Mouse (Mus musculus) kidney, postnatal 0 days (tissue): Measurements from ENCODE around the gene Ednra. TPM values are rescaled to one million over a fixed set of nuclear protein-coding genes. Genes with fewer than 3 reads are reported as not detected.

Experiments
- ATAC-seq: fragments of 200-750 bp; cut with Nextera tagmentation; replicated peaks from 2 replicates; pipeline ENCODE4 v1.8.0; 2017; ENCODE audit warnings: low read depth, moderate number of reproducible peaks, moderate TSS enrichment, moderate library complexity; ENCODE audit not compliant: low FRiP score
- DNase-seq: peaks from one replicate; pipeline ENCODE4 v3.0.0-alpha.2; 2016; ENCODE audit warnings: low spot score
- H3K27ac ChIP-seq: fragments of 300-500 bp; sonication (generic); 2 replicates; pipeline ENCODE4 v1.5.1; 2014; ENCODE audit warnings: mild to moderate bottlenecking
- H3K27me3 ChIP-seq: fragments of 300-500 bp; sonication (generic); 2 replicates; pipeline ENCODE4 v1.6.1; 2014; ENCODE audit warnings: low read length, mixed read lengths; ENCODE audit not compliant: insufficient read depth
- H3K36me3 ChIP-seq: fragments of 300-500 bp; sonication (generic); 2 replicates; pipeline ENCODE4 v1.6.1; 2014; ENCODE audit warnings: low read length, mixed read lengths; ENCODE audit not compliant: insufficient read depth
- H3K4me1 ChIP-seq: fragments of 300-500 bp; sonication (generic); replicated peaks from 2 replicates; pipeline ENCODE4 v1.6.1; 2014; ENCODE audit warnings: antibody characterized with exemption, low read length, mixed read lengths; ENCODE audit not compliant: insufficient read depth
- H3K4me2 ChIP-seq: fragments of 300-500 bp; sonication (generic); 2 replicates; pipeline ENCODE4 v1.6.1; 2014; ENCODE audit warnings: mild to moderate bottlenecking, low read length, moderate library complexity, mixed read lengths
- H3K4me3 ChIP-seq: fragments of 300-500 bp; sonication (generic); replicated peaks from 2 replicates; pipeline ENCODE4 v1.5.1; 2014; ENCODE audit warnings: low read depth, low read length
- H3K9ac ChIP-seq: fragments of 300-500 bp; sonication (generic); 2 replicates; pipeline ENCODE4 v1.6.1; 2014; ENCODE audit warnings: low read depth, low read length
- H3K9me3 ChIP-seq: fragments of 300-500 bp; sonication (generic); replicated peaks from 2 replicates; pipeline ENCODE4 v1.6.1; 2016; ENCODE audit warnings: low read length, inconsistent platforms, mixed read lengths
- CTCF ChIP-seq: IDR thresholded peaks from 2 replicates; pipeline ENCODE4 v1.5.1; 2016; ENCODE audit warnings: antibody characterized with exemption, low read depth, mild to moderate bottlenecking, moderate library complexity
- WGBS: fragments of 180-500 bp; shearing (Covaris S2); extraction: QIAGEN DNeasy Blood & Tissue Kit; methylation state at CpG from one replicate; pipeline ENCODE4 v1.1.7; 2014; 5-methylcytosine and 5-hydroxymethylcytosine counted together
- polyA plus RNA-seq: library from polyadenylated mRNA; unstranded; fragments of >200 nt; fragmentation: Nextera tagmentation; extraction: Ambion mirVana; gene quantifications from 2 replicates; pipeline ENCODE4 v1.2.1, GENCODE M21; 2015

Ednra gene
- polyA plus RNA-seq, 1 experiment from 2014 or later, result 24.1 TPM

DNA sequence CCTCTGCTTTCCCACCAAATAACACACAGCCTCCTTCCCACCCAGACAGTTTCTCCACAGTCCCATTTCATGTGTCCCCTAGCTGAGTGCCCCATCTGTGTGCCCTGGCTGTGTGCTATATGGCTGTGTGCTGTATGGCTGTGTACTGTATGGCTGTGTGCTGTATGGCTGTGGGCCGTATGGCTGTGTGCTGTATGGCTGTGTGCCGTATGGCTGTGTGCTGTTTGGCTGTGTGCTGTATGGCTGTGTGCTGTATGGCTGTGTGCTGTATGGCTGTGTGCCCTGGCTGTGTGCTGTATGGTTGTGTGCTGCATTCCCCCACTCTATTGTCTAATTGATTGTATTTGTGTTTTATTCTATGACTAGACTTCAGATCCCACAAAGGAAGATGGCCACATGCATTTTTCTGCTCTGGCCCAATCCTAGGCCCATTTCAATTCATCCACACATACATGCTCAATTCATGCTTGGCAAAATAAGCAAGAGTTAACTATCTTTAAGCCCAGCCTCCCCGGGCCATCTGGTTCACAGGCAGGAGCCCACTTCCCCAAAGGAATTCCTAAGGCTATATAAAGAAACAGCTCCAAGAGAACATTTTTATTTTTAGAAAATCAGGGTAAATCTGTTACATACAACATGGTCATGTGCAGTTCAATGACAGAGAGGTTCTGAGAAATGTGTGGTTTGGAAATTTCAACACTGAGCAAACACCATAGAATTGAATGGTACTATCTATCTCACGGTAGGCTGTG lies 53.5 kb downstream of the Ednra start:
- Histone ChIP-seq H3K27ac (no peak overlapping the region; the same call in 1 of the 2 replicates), H3K9me3 (no peaks in the 10 kb centered on the region), H3K4me2 (no peak overlapping the region), H3K27me3 (no peaks in the 10 kb centered on the region), H3K4me1 (no peaks in the 10 kb centered on the region), H3K9ac (no peak overlapping the region), H3K36me3 (0 out of 2 replicates have a peak, but pooled peaks cover 8% of the 10 kb centered on the region), H3K4me3 (no peak overlapping the region)
- 89% methylated on average over 4 of the region's 4 CpGs for WGBS
- ATAC-seq (no peak), DNase-seq (no peak)
- TF ChIP-seq CTCF, result no peak

DNA sequence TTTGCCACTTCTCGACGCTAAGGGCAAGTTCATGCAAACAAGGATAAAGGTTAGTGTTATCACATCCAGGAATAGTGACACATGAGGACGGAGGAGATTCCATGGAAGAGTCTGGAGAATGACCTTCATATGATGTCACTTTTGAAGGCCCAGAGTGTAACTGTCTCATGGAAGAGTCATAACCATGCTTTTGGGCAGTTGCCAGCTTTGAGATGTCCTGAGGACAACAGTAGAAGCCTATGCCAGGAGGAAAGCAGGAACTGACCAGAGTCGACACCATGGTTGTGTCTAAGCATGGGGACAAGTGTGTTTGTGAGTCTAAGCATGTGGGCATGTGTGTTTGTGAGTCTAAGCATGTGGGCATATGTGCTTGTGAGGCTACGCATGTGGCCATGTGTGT lies 56.3 kb downstream of the Ednra start:
- ATAC-seq (no peak), DNase-seq (no peak)
- Histone ChIP-seq H3K36me3 (0 out of 2 replicates have a peak, but pooled peaks cover 5% of the 10 kb centered on the region), H3K27ac (no peak overlapping the region), H3K27me3 (no peaks in the 10 kb centered on the region), H3K4me3 (no peak overlapping the region), H3K9me3 (no peaks in the 10 kb centered on the region), H3K4me1 (no peaks in the 10 kb centered on the region), H3K4me2 (no peak overlapping the region), H3K9ac (no peak overlapping the region)
- 91% methylated on average over 5 of the region's 5 CpGs for WGBS
- TF ChIP-seq CTCF, result no peak

DNA sequence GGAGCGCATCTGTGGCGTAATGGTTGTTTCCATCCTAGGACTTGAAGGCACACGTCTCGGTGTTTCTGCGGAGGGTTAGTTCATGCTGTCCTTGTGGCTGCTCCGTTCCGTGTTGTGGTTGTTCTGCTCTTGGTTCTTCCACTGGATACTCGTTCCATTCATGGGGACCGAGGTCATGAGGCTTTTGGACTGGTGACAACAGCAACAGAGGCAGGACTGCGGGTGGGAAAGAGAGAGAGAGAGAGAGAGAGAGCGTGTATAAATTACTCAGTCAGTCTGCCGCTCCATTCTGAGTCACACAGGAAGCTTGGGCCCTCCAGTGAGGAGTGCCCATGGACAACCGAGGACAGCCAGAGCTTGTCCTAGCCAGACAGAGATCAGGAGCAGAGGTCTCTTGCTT lies 59.4 kb downstream of the Ednra start:
- H3K4me1 ChIP-seq, result no peaks in the 10 kb centered on the region
- H3K27ac ChIP-seq, result no peak overlapping the region
- no peak for ATAC-seq
- 85% methylated on average over 13 of the region's 13 CpGs for WGBS
- DNase-seq, result no peak
- no peak overlapping the region for H3K9ac ChIP-seq
- H3K4me2 ChIP-seq, result no peak overlapping the region
- H3K36me3 ChIP-seq, result 0 out of 2 replicates have a peak, but pooled peaks cover 5% of the 10 kb centered on the region
- no peaks in the 10 kb centered on the region for H3K27me3 ChIP-seq
- no peak overlapping the region for H3K4me3 ChIP-seq
- TF ChIP-seq CTCF, result no peak
- H3K9me3 ChIP-seq, result no peaks in the 10 kb centered on the region

DNA sequence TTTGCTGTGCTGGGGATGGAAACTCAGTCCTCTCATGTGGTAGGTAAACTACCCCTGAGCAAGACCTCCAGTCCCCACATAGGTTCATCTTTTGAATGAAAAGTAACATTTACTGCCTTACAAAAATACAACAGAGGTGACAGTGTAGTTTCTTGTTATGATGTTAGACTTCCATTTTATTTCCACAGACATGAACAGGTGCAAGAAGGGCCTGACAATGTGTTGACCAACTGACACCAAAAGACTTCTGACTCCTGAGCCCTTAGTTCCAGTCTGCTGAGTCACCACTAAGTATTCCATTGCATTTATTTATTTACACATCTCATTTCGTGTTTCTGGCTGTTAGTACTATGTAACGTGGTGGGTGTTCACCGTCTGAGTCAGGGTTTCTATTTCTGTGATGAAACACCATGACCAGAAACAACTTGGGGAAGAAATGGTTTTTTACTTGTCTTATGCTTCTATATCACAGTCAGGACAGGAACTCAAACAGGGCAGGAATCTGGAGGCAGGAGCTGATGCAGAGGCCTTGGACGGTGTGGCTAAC lies 64.7 kb downstream of the Ednra start:
- Histone ChIP-seq H3K9me3 (no peaks in the 10 kb centered on the region), H3K4me1 (no peaks in the 10 kb centered on the region), H3K36me3 (0 out of 2 replicates have a peak, but pooled peaks cover 2% of the 10 kb centered on the region), H3K27ac (no peak overlapping the region), H3K4me3 (no peak overlapping the region), H3K9ac (no peak overlapping the region), H3K27me3 (no peaks in the 10 kb centered on the region), H3K4me2 (no peak overlapping the region)
- no peak for TF ChIP-seq CTCF
- DNase-seq (no peak), ATAC-seq (no peak)
- WGBS, result 67% methylated on average over 4 of the region's 4 CpGs

DNA sequence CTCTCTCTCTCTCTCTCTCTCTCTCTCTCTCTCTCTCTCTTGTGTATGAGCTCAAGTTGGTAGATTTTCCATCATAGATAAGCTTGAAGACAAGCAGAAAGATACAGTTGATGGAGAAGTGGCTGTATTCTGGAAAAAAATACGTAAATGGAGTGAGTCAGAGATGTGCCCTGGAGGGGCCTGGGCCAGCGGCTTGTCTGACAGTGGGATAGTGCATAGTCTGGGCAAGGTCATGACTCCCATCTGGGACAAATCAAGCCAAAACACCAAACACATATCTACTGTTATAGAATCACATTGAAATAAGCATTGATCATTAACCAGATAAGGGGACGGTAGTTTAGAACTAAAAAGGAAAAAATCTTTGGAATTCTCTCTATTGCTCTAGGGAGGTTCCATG lies 65.9 kb downstream of the Ednra start:
- ATAC-seq, result no peak
- Histone ChIP-seq H3K4me2 (no peak overlapping the region), H3K4me3 (no peak overlapping the region), H3K9me3 (no peaks in the 10 kb centered on the region), H3K9ac (no peak overlapping the region), H3K36me3 (no peaks in the 10 kb centered on the region), H3K27ac (no peak overlapping the region), H3K27me3 (no peaks in the 10 kb centered on the region), H3K4me1 (no peaks in the 10 kb centered on the region)
- 55% methylated on average over 3 of the region's 3 CpGs for WGBS
- no peak for TF ChIP-seq CTCF
- no peak for DNase-seq

DNA sequence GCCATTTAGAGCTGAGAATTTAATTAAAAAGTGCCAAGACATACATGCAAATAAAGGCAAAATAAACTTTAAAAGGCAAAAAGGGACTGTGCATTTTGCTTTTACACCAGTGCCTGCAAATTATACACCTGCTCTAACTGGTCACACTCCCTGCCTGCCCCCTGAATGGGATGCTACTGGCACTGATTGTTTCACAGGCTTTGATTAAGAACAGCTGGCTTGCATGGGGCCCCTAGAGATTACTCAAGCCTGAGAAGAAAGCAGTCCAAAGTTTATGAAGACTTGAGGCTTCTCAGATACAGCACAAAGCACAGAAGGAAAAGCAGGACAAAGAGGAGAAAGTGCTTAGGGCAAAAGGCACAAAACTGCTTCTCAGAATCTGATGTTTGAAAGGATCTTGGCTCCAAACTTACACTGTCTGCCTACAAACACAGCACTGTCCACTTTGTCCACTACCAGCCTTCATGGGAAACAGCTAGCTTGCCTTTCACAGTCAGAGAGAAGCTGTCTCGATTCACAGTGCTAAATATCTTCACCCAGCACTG lies 73.5 kb downstream of the Ednra start:
- TF ChIP-seq CTCF, result no peak
- ATAC-seq (no peak), DNase-seq (peak; percentile 35)
- 14% methylated on average over 1 of the region's 1 CpGs for WGBS
- no peak overlapping the region for H3K4me2 ChIP-seq
- H3K4me1 ChIP-seq, result no peaks in the 10 kb centered on the region
- H3K36me3 ChIP-seq, result no peaks in the 10 kb centered on the region
- H3K9ac ChIP-seq, result no peak overlapping the region
- no peak overlapping the region for H3K4me3 ChIP-seq
- H3K9me3 ChIP-seq, result no peaks in the 10 kb centered on the region
- H3K27me3 ChIP-seq, result no peaks in the 10 kb centered on the region
- H3K27ac ChIP-seq, result 0 out of 2 replicates have a peak overlapping the region, but pooled peaks have one; percentile 43
